Mouse (Mus musculus): ENCODE measurements around the gene N4bp1. TPM values are rescaled to one million over a fixed set of nuclear protein-coding genes. Genes with fewer than 3 reads are reported as not detected.

The N4bp1 gene
- 23.5 to 26.0 TPM (median 25.0 TPM) in 4 replicates for total RNA-seq (2023)

GRCm38 (mm10) chr8:86884489-86885463 lies at the start of gene N4bp1:
Gene N4bp1 (minus strand): TSS chr8:86885258.

Other genes with a start within 250 kb of the N4bp1 start
- 0.85 to 1.4 TPM (median 0.91 TPM) in 3 of 4 replicates, not detected in the other for gene Gm10638, start 139.6 kb downstream of the N4bp1 start, total RNA-seq (2023)
- 18.7 to 20.9 TPM (median 20.0 TPM) in 4 replicates for gene Siah1a, start 139.3 kb downstream of the N4bp1 start, total RNA-seq (2023)

All from B cell, adult 62 days (primary cell).